Mouse (Mus musculus): ENCODE measurements around the gene Grid2ip.

The Grid2ip gene

GRCm38 (mm10) chr5:143356686-143357388 lies at the start of gene Grid2ip:
Grid2ip (plus strand) TSS chr5:143357338.
- DNase-seq (ENCODE audit: low read depth, low spot score), result no peak

DNA sequence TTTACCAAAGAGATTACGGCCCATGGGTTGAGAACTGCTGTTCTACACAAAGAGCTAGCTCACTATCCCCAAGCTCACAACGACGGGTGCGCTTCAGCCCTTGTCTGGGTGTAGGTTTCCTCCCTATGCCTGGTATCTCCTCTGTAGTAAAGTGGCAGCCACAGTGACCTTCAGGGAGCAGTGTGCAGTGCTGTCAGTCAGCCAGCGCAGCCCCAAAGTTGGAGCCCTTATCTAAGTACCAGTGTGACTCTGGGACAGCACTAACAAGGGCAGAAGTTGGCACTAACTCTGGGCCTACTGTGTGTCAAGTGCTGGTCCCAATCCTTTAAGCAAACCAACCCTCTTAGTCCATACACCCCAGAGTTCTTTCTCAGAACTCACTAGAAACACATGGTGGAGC lies 48.3 kb upstream of the Grid2ip start:
- no peak for DNase-seq (ENCODE audit: low read depth, low spot score)

- DNase-seq (ENCODE audit: low read depth, low spot score), result no peak
These were observed 47.2 kb upstream of the Grid2ip start for GRCm38 (mm10) chr5:143309916-143310315.

DNA sequence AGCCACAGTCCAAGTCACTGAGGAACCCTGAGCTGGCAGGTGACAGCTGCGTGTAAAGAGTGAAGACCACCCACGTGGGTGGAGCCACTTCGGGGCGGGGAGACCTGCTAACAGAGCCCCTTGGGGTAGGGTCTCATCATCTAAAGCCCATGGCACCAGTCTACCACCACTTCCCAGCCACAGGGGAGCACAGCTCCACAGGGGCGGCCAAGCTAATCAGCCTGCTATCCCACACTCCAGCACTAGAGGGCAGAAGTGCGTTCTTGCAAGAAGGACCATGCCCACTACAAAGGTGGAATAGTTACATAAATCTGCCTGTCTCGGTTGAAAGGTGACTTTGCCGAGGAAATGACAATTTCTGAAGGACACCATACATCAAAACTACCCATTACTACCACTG lies 45.3 kb upstream of the Grid2ip start:
- DNase-seq (ENCODE audit: low read depth, low spot score), result peak; percentile 22

DNA sequence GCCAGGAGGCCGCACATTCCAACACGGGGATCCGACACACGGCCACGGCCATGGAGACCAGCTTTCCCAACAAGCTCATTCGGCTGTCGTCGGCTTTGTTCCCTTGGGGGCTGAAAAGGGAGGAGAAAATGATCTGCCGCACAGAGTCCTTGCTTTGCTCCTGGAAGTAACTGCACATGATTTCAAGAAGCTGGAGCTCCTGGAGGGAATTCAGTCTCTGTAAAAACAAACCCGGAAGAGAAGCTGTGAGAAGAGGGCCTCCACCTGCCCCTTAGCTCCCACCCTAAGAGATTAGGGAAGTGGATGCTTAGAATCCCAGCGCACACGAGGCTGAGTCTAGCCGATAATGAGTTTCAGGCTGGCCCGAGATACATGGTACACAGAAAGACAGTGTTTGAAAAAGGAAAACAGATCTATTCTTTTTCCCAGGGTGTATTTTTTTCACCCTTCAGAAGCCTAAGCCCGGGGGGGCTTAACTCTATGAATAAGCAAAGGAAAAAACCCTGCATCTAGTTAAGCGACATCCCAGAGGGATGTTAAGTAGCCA lies 42.9 kb upstream of the Grid2ip start:
- DNase-seq (ENCODE audit: low read depth, low spot score), result no peak

DNA sequence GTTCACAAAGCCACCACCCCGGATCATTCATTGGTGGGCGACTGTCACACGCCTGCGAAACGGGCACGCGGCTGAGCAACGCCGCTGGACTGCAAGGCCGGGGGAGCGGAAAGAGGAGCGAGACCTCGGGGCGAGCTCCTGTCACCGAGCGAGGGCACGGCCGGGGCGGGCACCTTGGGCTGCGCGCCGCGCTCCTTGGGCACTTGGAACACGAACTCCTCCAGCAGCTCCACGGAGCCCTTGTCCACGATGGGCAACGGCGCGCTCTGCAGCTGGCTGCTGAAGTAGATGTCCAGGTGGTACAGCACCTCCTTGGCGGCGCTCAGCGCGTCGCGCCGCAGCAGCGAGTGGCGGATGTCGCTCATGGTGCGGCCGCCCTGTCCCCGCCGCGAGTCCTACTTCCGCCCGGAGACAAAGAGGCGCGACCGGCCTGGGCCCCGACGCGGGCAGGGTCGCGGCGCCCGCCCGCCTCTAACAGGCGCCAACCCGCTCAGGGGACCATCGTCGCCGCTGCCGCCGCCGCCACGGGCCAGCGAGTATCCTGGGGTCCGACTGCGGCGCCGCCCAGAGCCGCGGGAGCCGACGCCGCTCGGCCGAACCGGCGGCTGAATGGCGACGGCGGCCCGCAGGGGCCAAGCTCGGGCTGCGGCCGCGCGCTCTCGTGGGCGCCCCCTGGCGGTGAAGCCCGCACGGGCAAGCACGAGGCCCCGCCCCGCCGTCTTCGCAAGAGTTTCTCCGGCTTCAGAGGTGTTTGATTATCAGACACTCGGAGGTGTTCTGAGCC lies 42.2 kb upstream of the Grid2ip start, which contains the start of gene E130309D02Rik:
E130309D02Rik (minus strand) TSS at position 631 of the 784 bp plus-strand sequence.
- DNase-seq (ENCODE audit: low read depth, low spot score), result peak; percentile 52

DNA sequence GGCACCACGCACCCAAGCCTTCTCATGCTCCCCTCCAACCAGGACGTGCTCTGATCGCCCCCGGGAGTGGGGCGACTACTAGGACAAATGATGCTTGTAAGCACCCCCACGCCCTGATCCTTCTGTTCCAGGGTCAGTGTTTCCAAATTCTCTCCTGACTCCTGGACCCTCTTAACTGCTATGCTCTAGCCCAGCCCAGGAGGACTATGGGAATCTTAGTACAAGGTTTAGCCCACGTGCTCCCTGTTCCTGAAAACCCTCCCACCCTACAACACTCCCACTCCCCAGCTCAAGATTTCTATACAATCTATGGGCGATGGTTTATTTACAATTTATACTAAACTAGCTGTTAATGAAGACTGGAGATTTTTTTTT lies 41.6 kb upstream of the Grid2ip start:
- no peak for DNase-seq (ENCODE audit: low read depth, low spot score)

GRCm38 (mm10) chr5:143316605-143317287 lies 40.4 kb upstream of the Grid2ip start:
- DNase-seq (ENCODE audit: low read depth, low spot score), result no peak

- DNase-seq (ENCODE audit: low read depth, low spot score), result no peak
These were observed 39.9 kb upstream of the Grid2ip start for GRCm38 (mm10) chr5:143317288-143317610.

- peak; percentile 84 for DNase-seq (ENCODE audit: low read depth, low spot score)
These were observed 28.2 kb upstream of the Grid2ip start, which contains the start of gene Zdhhc4 for GRCm38 (mm10) chr5:143328690-143329495. Zdhhc4 (minus strand) TSS chr5:143329256.

GRCm38 (mm10) chr5:143333872-143334271 lies 23.3 kb upstream of the Grid2ip start:
- peak; percentile 28 for DNase-seq (ENCODE audit: low read depth, low spot score)

DNA sequence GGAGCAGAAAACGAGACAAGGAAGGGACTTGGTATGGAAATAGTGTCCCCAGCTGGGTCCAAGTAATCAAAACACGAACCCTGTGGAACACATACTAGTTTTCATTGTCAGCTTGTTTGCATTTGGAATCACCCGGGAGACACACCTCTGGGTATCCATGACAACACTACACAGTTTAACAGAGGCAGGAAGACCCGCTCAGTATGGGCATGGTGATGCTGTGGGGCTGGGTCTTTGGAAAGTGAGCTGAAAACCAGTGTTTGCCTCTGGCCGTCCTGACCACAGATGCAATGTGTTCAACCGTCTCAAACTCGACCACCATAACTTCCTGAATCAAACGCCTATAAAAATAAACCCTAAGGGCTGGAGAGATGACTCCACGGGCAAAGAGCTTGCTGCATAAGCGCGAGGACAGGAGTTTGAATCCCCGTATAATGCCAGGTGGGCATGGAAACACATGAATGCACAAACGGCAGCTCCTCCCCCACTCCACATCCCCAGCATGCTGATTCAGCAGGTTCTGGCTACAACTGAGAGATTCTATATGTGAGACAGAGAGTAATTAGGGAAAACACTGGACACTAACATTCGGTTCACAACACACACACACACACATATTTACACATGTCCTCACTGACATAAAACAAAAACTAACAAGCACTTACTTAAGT lies 22.6 kb upstream of the Grid2ip start:
- no peak for DNase-seq (ENCODE audit: low read depth, low spot score)

GRCm38 (mm10) chr5:143335089-143335460 lies 22.1 kb upstream of the Grid2ip start:
- no peak for DNase-seq (ENCODE audit: low read depth, low spot score)

- DNase-seq (ENCODE audit: low read depth, low spot score), result no peak
These were observed 20.6 kb upstream of the Grid2ip start for GRCm38 (mm10) chr5:143336559-143336958.

DNA sequence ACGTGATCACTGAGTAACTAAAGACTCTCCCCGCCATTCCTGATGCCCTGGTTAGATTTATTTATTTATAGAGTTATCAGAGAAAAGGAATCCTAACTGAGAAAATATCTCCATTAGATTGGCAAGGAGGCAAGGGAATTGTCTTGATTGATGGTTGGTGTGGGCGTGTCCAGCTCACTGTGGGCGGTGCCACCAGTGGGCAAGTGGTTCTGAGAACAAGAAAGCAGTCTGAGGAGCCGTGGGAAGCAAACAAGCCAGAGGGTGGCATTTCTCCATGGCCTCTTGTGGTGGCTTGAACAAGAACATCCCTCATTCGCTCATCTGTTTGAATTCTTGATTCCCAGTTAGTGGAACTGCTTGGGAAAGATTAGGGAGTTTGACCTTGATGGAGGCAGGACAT lies 17.5 kb upstream of the Grid2ip start:
- no peak for DNase-seq (ENCODE audit: low read depth, low spot score)

GRCm38 (mm10) chr5:143346367-143346766 lies 10.8 kb upstream of the Grid2ip start:
- no peak for DNase-seq (ENCODE audit: low read depth, low spot score)

- DNase-seq (ENCODE audit: low read depth, low spot score), result no peak
These were observed 1.1 kb upstream of the Grid2ip start for GRCm38 (mm10) chr5:143356017-143356416.

DNA sequence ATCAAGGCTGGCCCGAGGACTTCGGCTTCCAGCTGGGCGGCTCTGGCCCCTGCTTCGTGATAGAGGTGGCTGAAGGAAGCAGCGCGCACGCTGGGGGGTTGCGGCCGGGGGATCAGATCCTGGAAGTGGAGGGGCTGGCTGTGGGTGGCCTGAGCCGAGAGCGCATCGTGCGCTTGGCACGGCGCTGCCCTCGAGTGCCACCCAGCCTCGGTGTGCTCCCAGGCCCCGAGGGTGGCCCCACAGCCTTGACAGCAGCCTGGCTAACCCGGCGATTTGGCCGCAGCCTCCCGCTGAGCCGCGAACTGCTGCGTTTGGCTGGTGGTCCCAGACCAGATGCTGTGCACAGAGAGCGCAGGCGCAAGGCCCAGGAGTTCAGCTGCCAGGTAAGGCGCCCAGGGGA lies 426 bp downstream of the Grid2ip start:
- no peak for DNase-seq (ENCODE audit: low read depth, low spot score)

DNA sequence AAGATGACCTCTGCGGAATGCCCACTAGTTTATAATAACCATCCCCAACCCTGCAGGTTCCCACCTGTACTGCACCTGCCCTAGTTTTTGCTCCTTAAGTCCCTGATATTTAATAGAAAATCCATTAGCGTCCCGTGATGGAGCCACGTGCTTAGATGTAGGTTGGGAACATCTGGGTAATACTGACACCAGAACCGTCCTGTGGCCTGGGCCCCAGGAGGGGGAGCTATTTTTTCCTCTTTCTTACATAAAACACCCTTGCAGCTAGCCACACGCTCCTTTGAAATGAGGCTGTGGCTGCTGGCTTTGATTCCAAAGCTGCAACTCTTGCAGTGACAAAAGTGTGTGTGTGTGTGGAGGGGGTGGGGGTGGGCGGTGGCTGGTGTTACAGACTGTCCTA lies 2.1 kb downstream of the Grid2ip start:
- no peak for DNase-seq (ENCODE audit: low read depth, low spot score)

- DNase-seq (ENCODE audit: low read depth, low spot score), result no peak
These were observed 2.9 kb downstream of the Grid2ip start for GRCm38 (mm10) chr5:143360000-143360399.

- DNase-seq (ENCODE audit: low read depth, low spot score), result no peak
These were observed 4.3 kb downstream of the Grid2ip start for GRCm38 (mm10) chr5:143361428-143361827.
